Mouse (Mus musculus) C2C12 (cell line): Measurements from ENCODE around the gene Samd4.

Experiments
- CTCF ChIP-seq: IDR thresholded peaks from one replicate; pipeline ENCODE4 v1.5.1; 2011; ENCODE audit not compliant: control insufficient read depth, insufficient read depth, insufficient read length
- FOSL1 ChIP-seq: IDR thresholded peaks from one replicate; pipeline ENCODE4 v1.8.0; 2011; ENCODE audit warnings: mild to moderate bottlenecking, low read length; ENCODE audit not compliant: poor library complexity, insufficient read depth, severe bottlenecking
- MAX ChIP-seq: IDR thresholded peaks from one replicate; pipeline ENCODE4 v1.6.1; 2011; ENCODE audit warnings: mild to moderate bottlenecking, control low read depth
- MYOD1 ChIP-seq: IDR thresholded peaks from one replicate; pipeline ENCODE4 v1.6.1; 2011; ENCODE audit warnings: low read depth; ENCODE audit not compliant: control insufficient read depth, insufficient read length

GRCm38 (mm10) chr14:46959166-46959721 lies 76.6 kb downstream of the Samd4 start:
- TF ChIP-seq CTCF (no peak), MYOD1 (no peak), FOSL1 (no peak), MAX (no peak)
